Mouse (Mus musculus) megakaryocyte progenitor cell, adult 5-6 weeks (primary cell): ENCODE measurements around the gene Cpm. TPM values are rescaled to one million over a fixed set of nuclear protein-coding genes. Genes with fewer than 3 reads are reported as not detected.
A peak's percentile ranks its signal among the peaks of the same experiment; 100 is the strongest.
"Not testable (repeated sequence)": the region's sequence is repeated elsewhere in the genome, so short reads cannot be mapped to it uniquely, and the experiment has no call there.

Source experiments
- ATAC-seq: replicated peaks from 2 replicates; pipeline ENCODE4 v1.8.0; 2016; ENCODE audit warnings: mild to moderate bottlenecking, moderate TSS enrichment, inconsistent platforms; ENCODE audit not compliant: poor library complexity
- total RNA-seq, 2 experiments: library from RNA; stranded (forward) in 1 of 2; stranded (reverse) in 1 of 2; fragments of 157-497, 149-512 nt in 1 of 2; fragments of 200-1000 nt in 1 of 2; gene quantifications; 2 replicates each; pipeline versions ENCODE4 v1.2.3 to v1.2.4; 2015 to 2017

Gene Cpm
- total RNA-seq, 2 experiments from 2014 or later: 0.17 TPM; not detected in 1

- ATAC-seq: no peak
Measured at GRCm38 (mm10) chr10:117730140-117730539, 100.8 kb downstream of the Cpm start.

GRCm38 (mm10) chr10:117730637-117731203 lies 101.4 kb downstream of the Cpm start:
- ATAC-seq: no peak

- peak; percentile 77 for ATAC-seq
Measured at GRCm38 (mm10) chr10:117731244-117732101, 102.2 kb downstream of the Cpm start.

GRCm38 (mm10) chr10:117732184-117732583 lies 102.9 kb downstream of the Cpm start:
- ATAC-seq: peak; percentile 86

- no peak for ATAC-seq
Measured at GRCm38 (mm10) chr10:117732962-117733592, 103.8 kb downstream of the Cpm start.

- not testable (repeated sequence) for ATAC-seq
Measured at GRCm38 (mm10) chr10:117733626-117734025, 104.3 kb downstream of the Cpm start.

- ATAC-seq: not testable (repeated sequence)
Measured at GRCm38 (mm10) chr10:117734104-117734852, 105.0 kb downstream of the Cpm start.

- not testable (repeated sequence) for ATAC-seq
Measured at GRCm38 (mm10) chr10:117735396-117735795, 106.1 kb downstream of the Cpm start.

GRCm38 (mm10) chr10:117736573-117736972 lies 107.3 kb downstream of the Cpm start:
- no peak for ATAC-seq

Other genes starting within 250 kb of the Cpm start
- gene Cpsf6, start 249.5 kb upstream of the Cpm start, total RNA-seq (2015): 103 and 107 TPM in 2 replicates
- gene Cpsf6, start 249.5 kb upstream of the Cpm start, total RNA-seq (2017): 108 and 138 TPM in 2 replicates
- gene Mdm2, start 81.3 kb downstream of the Cpm start, total RNA-seq (2015): 68.6 and 74.8 TPM in 2 replicates
- gene Mdm2, start 81.3 kb downstream of the Cpm start, total RNA-seq (2017): 44.0 and 63.1 TPM in 2 replicates
- gene Slc35e3, start 116.9 kb downstream of the Cpm start, total RNA-seq (2015): 7.8 and 16.0 TPM in 2 replicates
- 9.0 and 14.0 TPM in 2 replicates for gene Slc35e3, start 116.9 kb downstream of the Cpm start, total RNA-seq (2017)
- 79.2 and 85.6 TPM in 2 replicates for gene Nup107, start 163.2 kb downstream of the Cpm start, total RNA-seq (2015)
- 111 and 153 TPM in 2 replicates for gene Nup107, start 163.2 kb downstream of the Cpm start, total RNA-seq (2017)
- 215 and 244 TPM in 2 replicates for gene Rap1b, start 216.5 kb downstream of the Cpm start, total RNA-seq (2015)
- gene Rap1b, start 216.5 kb downstream of the Cpm start, total RNA-seq (2017): 84.2 and 95.6 TPM in 2 replicates